25 mouse cellular contexts compared by ENCODE assay signal in the genomic region with DNA sequence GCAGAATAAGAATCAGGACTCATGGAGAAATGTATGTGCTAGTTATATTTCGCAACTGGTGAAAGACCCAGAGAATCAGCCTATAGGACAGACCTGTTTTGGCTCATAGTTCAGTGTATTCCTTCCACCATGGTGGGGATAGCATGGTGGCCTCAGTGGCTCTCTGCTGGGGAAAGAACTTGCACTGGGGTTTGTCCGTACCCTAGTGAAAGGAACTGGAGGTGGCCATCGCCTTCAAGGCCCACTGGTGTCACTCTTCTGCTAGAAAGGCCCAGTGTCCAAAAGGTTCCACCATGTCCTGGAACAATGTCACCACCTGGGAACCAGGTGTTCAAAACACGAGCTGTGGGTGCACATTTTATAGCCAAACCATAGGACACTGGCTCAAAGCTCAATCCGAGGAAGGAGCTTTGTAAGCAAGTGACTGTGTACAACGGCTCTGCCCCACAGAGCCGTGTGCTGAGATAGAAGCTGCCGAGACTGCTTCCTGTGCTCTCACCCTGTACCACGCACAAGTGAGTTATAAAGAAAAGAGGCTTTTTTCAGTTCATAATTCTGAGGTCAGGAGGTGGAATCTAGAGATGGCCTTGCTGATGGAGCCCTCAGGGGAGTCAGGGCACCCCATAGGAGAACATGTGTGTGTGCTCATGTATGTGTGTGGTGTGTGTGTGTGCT. TPM values are rescaled to one million over a fixed set of nuclear protein-coding genes. Genes with fewer than 3 reads are reported as not detected.
DNase-seq lines count a peak whose midpoint lies in the region; TF ChIP-seq lines count a peak whose summit lies in the region.
"Had no signal": no experiment of that assay in that cellular context is flagged by ENCODE, and none has a peak within 500 bp of the region (broad histone marks: within the 10 kb centered on the region; RNA-seq: fewer than 3 reads in every experiment).

No protein-coding gene starts in this region.

- peaks cover 27% of the 10 kb centered on the region for H3K36me3 ChIP-seq in spleen, adult 2 months (ENCODE audit: control insufficient read depth, insufficient read depth, low read length)
- H3K36me3 ChIP-seq: heart, embryonic 15.5 days; intestine, embryonic 15.5 days; midbrain, embryonic 10.5 days had no signal

- TF ChIP-seq CTCF in spleen, adult 2 months (IDR thresholded peaks at IDR 0.05; ENCODE audit: extremely low read depth, insufficient read depth, insufficient read length, insufficient replicate concordance), result no peak

- no peaks in the 10 kb centered on the region for H3K27me3 ChIP-seq in spleen, adult 2 months (ENCODE audit: control insufficient read depth, insufficient read depth, low read length)
- H3K27me3 ChIP-seq: intestine, embryonic 15.5 days; limb, embryonic 15.5 days had no signal

- no peak for TF ChIP-seq POLR2A in spleen, adult 2 months (IDR thresholded peaks at IDR 0.05; ENCODE audit: low read depth, low read length)

- peak overlapping the region; percentile 25 for H3K27ac ChIP-seq in spleen, adult 2 months (ENCODE audit: insufficient read depth, low read length)
- H3K27ac ChIP-seq: heart, embryonic 15.5 days; hindbrain, embryonic 14.5 days; intestine, embryonic 15.5 days; left cerebral cortex, adult 2 months; limb, embryonic 15.5 days; liver, embryonic 15.5 days; midbrain, embryonic 10.5 days had no signal

- WGBS in spleen, adult 2 months, result 40% methylated on average over 9 of the region's 9 CpGs

- DNase-seq in spleen, adult 2 months (ENCODE audit: low read depth in 1 of 2, low spot score in 2 of 2), result no peak
- no peak for DNase-seq in spleen, adult 18-20 months
- DNase-seq in CD4-positive, CD25-positive, alpha-beta regulatory T cell, adult 2 months (ENCODE audit: low read depth, low spot score), result peak; percentile 70
- DNase-seq in T-cell, adult 2 months (ENCODE audit: low spot score), result peak; percentile 40
- DNase-seq in naive thymus-derived CD4-positive, alpha-beta T cell, adult 2 months (ENCODE audit: low read depth), result peak; percentile 73
- no peak for DNase-seq in gastrocnemius, postnatal 4 days (ENCODE audit: low spot score in 2 of 2)
- DNase-seq in urinary bladder, postnatal 25 days (ENCODE audit: low spot score), result no peak
- DNase-seq: B cell, adult 2 months; cerebellum, adult 18-20 months; cerebellum, postnatal 14 days; forebrain, postnatal 0 days; gastrocnemius, postnatal 14 days; heart, postnatal 4 days; kidney, adult 8-10 months; kidney, postnatal 10 days; left cerebral cortex, postnatal 4 days; lung, postnatal 4 days; right cerebral cortex, postnatal 25 days had no signal

- peaks cover 39% of the 10 kb centered on the region; the same call in 1 of the 2 replicates for H3K4me1 ChIP-seq in spleen, adult 2 months (ENCODE audit: control insufficient read depth, insufficient read depth, insufficient read length)

- no peak overlapping the region for H3K4me3 ChIP-seq in spleen, adult 2 months (ENCODE audit: extremely low read depth, insufficient read depth, insufficient read length)
- H3K4me3 ChIP-seq: heart, embryonic 15.5 days; intestine, embryonic 15.5 days; left cerebral cortex, adult 2 months; limb, embryonic 15.5 days; liver, embryonic 15.5 days; midbrain, embryonic 10.5 days had no signal

RNA-seq across cellular contexts. Expression of gene Il21r, which starts 23.5 kb away (rescaled TPM):
- polyA plus RNA-seq in spleen, adult 2 months (2012; rRNA removed), result 138 and 180 TPM in 2 replicates
- total RNA-seq in gastrocnemius, postnatal 4 days (2021), result 1 to 10 TPM; 1.0 to 1.7 TPM

RNA-seq across cellular contexts. Expression of gene Il4ra, which starts 27.8 kb away (rescaled TPM):
- 83.4 and 91.5 TPM in 2 replicates for polyA plus RNA-seq in spleen, adult 2 months (2012; rRNA removed)
- total RNA-seq in gastrocnemius, postnatal 4 days (2021), result 10 to 100 TPM; 14.5 to 15.1 TPM

Comparison
In these comparisons a context has a peak if more than half of its experiments do, and no peak if none do; other contexts are left out.
1. DNase-seq: peak in CD4-positive, CD25-positive, alpha-beta regulatory T cell, adult 2 months (single experiment), T-cell, adult 2 months (single experiment) and naive thymus-derived CD4-positive, alpha-beta T cell, adult 2 months (single experiment); none in spleen, adult 2 months (0 of 2), spleen, adult 18-20 months (0 of 2), gastrocnemius, postnatal 4 days (0 of 2) and urinary bladder, postnatal 25 days (single experiment).